Mouse (Mus musculus) left cerebral cortex, postnatal 36 days (tissue): ENCODE measurements around the gene Olfr460. TPM values are rescaled to one million over a fixed set of nuclear protein-coding genes. Genes with fewer than 3 reads are reported as not detected.
"Not testable (repeated sequence)": the region's sequence is repeated elsewhere in the genome, so short reads cannot be mapped to it uniquely, and the experiment has no call there.

Experiments
- DNase-seq, 2 experiments: peaks; one replicate each; pipeline ENCODE4 v3.0.0; 2021 to 2022; ENCODE audit warnings: low spot score in 2 of 2, mixed read lengths in 1 of 2
- intact Hi-C: fragments of 180-260 bp; cut with DNase I; formaldehyde crosslinking; loops from one replicate; pipeline ENCODE4 v1.15.1; 2025
- total RNA-seq, 2 experiments: library from RNA; stranded (reverse); gene quantifications; 2 replicates each; pipeline ENCODE4 v1.2.3; 2021

The Olfr460 gene
- not detected for total RNA-seq

DNA sequence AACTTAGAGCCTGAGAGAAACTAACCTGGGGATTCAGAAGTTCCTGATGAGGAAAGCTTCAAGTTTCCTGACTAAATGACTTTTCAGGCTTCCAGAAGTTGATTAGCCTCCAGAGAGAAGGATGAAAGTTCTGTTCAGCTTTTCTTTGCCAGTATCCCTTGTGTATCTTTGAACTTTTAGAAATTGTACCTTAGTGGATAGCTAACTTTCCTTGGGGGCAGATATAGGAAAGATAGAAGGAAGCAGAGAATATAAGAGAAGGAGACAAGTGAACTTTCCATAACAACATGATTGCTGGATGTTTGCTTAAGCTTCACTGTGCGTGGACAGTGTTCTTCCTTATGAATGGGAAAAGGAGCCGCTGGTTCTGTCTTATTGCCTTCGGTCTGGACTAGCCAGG is at the start of gene Olfr460:
Gene Olfr460, plus strand, starts transcription at position 301 of the 400 bp plus-strand sequence.
- no peak for DNase-seq
- intact Hi-C loops = no loop called here

DNA sequence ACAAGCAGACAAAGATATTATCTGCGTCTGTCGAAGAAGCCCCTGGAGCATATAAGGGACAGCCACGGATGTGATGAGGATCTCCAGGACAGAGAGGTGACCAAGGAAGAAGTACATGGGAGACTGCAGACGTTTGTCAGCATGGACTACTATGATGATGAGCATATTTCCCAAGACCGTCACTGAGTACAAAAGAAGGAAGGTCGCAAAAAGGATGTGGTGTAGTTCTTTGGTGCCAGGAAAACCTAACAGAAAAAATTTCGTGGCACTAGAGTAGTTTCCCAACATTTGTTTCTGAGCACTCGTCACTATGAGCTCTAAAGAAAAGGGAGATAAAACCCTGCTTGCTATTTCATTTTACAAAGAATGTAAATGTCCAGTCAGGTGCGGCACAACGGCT is 24.6 kb upstream of the Olfr460 start:
- intact Hi-C loops = no loop called here
- no peak for DNase-seq

DNA sequence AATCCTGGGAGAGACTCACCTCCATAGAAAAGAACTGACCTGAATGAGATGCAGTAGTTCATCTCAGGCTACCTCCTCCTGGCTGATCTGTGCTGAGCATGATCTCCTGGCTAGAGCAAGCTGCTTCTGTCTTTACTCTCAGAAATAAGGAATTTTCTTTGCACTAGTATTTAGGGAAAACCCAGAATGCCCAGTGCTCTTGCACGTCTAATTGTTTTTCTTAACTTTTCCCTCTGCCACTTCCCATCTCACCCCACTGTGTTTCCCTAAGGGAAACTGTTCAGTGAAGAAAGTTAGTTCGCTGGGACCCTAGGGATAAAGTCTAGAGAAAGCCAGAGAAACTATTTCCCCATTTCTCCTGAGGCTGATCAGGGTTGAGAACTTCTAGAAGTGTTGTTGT is 14.3 kb upstream of the Olfr460 start, which contains the start of gene Olfr461:
Gene Olfr461, minus strand, starts transcription at position 101 of the 400 bp plus-strand sequence.
- intact Hi-C loops = no loop called here
- DNase-seq = no peak

DNA sequence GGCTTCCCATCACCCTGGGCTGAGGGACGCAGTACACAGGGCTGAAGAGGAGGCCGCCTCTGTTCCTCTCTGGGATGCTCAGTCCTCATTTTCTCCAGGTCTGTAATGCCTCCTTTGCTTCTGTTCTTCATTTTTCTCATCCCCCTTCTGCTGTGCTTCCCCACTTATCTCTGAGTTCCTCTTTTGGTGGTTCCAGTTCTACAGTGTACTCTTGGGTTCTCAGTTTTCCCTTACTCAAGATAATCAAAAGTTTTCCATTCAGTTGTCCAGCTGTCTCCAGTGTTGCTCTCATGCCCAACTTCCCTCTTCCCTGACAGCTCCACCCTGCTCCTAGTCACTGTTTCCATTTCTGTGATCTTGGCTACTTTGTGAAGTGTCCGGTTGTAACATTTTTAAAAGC is 4.3 kb downstream of the Olfr460 start:
- intact Hi-C loops = no loop called here
- no peak for DNase-seq

DNA sequence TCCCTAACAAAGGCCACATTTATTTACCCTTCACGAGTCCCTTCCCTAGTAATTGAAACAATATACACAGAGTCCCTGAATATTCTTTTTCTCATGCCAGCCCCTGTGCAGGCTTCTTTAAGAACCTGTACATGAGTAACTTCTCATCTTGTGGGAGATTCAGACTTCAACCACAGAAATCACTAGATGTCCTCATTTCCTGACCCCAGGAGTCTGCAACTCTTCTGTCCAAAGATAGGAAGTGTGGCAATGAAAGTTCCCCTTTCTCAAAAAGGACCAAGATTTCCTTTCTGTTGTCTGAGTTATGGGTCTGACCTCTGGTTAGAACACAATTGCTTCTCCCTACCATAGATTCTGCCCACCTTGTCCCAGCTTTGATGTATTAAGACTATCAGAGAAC is 7.0 kb downstream of the Olfr460 start:
- intact Hi-C loops = no loop called here
- DNase-seq = no peak

DNA sequence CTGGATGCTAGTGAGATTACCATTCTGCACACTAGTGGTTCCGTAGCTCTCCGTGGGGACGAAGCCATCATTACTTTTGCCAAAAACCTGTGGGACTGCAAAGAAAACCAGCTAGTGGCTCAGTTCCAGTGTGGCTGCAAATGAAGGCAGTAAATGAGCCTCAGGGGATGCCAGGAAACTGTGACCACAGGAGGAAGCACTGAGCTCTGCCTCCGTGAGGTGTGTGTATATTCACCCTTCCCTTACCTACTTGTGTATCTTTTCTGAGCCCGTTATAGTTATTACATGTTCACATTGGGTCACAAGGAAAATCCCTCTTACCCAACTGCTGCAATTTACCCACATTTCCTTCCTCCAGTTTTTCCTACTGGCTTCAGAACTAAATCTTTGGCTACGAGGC is 15.0 kb downstream of the Olfr460 start:
- intact Hi-C loops = loop anchor here (10.0 kb wide), 1 partner anchor 590 kb away; no protein-coding TSS in a partner anchor

DNA sequence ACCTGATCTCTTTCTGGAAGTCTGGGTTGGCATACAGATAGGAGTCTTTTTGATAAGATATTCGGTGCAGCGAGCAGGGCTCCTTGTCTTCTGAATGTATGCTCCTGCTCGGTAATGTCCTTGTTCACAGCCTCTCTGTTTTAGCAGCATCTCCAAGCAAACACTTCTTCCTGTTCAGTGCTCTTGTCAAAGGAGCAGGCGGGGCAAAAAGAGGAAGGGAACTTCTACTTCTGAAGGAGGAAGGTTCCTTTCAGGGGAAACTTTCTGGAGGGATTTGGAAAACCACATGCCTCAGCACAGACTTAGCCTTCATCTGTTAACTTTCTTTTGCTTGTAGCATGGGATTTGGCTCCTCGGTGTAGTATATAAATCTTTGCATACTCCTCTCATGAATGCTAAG is 16.4 kb downstream of the Olfr460 start, which contains the start of gene Clec5a:
Gene Clec5a, minus strand, starts transcription at position 177 of the 400 bp plus-strand sequence.
- DNase-seq = no peak
- intact Hi-C loops = loop anchor here (10.0 kb wide), 1 partner anchor 589 kb away; no protein-coding TSS in a partner anchor

More for the DNA sequence above, 15.0 kb downstream of the Olfr460 start:
- DNase-seq = no peak

DNA sequence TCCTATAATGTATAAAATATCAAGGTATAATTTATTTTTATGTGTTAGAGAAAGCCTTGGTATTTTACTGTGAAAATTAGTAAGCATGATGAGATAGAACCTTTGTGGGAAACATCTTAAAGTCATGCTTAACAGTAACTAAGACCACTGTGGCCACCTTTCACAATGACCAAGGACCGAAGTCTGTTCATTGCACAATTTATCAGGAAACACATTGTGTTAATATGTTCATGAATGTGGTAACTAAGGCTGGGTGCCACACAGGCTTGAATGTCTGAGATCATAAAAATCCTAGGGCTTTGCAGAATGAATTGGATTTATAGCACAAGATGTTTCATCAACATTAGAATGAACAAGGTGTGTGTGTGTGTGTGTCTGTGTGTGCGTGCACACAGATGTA is 19.1 kb downstream of the Olfr460 start:
- intact Hi-C loops = loop anchor here (10.0 kb wide), 1 partner anchor 586 kb away; no protein-coding TSS in a partner anchor
- DNase-seq = no peak

DNA sequence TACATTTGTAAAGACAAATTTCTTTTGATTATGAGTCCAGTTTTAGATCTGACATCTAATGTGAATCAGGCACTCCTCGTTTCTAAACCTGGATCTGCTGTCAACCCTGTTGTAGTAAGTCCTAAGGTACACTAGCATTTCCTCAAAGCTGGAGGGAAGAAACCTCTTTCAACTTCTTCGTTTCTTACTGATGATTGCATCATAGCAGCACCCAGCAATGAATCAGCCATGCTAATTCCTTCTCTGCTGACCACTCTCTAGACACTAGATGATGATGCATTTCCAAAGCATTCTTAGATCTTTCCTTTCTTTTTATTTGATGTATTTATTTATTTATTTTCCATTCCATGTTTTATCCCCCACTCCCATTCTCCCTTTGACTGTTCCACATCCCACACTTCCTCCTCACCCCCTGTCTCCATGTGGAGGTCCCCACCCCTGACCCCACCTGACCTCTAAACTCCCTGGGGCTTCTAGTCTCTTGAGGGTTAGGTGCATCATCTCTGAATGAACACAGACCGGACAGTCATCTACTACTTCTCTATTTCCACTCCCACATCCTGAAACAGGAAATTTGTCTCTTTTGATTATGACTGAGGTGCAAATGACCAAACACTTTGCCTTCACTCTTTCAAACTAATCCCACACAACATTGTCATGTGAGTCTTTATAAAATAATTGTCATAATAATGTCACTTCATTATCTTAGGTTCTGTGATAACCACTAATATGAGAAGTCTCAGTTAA is 25.7 kb downstream of the Olfr460 start:
- intact Hi-C loops = no loop called here
- DNase-seq = no peak

DNA sequence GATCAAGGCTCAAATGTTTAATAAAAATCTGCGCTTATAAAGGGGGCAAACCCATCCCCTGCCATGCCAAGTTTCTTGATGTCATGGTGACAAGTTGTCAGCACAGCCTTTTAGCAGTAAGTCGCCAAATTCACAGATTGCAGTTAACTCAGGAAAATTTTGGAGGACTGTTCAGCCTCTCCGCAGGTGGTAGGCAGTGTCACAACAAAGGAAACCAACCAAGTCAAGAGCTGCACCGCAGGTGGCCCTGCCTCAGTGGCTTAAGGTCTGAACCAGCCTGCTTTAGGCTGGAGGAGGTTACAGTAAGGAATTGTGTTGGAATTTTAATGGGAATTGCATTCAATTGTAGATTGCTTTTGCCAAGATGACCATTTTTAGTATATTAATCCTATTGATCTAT is 29.3 kb downstream of the Olfr460 start:
- intact Hi-C loops, DNase-seq: not testable (repeated sequence)

DNA sequence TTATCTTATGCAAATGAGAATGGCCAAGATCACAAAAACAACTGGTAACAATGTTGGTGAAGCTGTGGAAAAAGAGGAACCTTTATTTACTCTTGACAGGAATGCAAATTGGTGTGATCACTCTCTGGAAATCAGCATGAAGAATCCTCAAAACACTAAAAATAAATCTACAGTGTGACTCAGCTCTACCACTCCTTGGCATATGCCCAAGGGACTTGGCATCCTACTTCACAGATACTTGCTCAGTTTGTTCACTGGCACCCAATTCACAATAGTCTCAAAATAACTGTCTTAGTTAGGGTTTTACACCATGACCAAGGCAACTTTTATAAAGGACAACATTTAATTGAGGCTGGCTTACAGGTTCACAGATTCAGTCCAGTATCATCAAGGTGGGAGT is 38.1 kb downstream of the Olfr460 start:
- intact Hi-C loops = no loop called here
- peak; percentile 65 for DNase-seq

DNA sequence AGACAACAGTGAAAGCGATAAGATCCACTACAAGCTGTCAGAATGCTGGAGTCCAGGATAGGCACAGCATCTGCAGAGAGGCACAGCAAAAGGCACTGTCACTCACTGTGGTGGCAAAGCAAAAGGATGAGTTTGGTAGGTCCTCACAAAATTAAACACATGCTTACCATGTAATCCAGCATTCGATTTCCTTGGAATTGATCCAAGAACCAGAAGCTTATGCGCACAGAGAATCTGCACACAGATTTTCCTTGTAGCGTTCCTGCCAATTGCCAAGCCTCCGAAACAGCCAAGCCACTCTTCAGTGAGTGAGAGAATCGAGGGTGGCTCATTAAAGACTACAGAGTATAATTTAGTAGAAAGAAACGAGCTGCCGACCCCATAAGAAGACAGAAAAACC is 41.0 kb downstream of the Olfr460 start:
- intact Hi-C loops = no loop called here
- DNase-seq = no peak

DNA sequence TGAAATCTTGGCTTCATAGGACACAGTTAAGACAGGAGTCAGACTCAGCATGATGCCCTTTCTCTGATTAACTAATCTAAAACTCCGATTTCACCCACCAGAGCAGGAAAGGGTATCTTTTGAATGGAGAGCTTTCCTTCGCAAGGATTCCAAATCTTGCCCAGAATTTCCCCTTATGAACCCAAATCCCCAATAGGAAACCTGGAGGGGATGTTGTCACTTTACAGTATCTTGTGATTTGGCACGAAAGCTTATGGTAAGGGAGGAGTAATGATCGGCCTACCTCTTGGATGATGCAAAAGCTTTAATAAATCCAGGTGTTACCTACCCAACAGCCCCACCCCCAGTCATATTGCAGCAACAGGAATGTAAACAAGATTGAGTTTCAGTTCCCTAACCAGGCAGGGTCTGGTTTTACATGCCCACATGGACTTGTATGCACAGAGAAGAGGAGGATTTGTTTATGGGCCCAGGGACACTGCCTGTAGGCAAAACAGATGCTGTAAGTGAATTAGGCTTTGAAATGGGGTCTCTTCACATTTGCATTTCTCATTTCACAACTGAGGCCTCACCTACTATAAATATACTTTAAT is 44.1 kb downstream of the Olfr460 start, which contains the start of gene Tas2r138:
Gene Tas2r138, minus strand, starts transcription at position 51 of the 593 bp plus-strand sequence.
- no peak for DNase-seq
- intact Hi-C loops = no loop called here

DNA sequence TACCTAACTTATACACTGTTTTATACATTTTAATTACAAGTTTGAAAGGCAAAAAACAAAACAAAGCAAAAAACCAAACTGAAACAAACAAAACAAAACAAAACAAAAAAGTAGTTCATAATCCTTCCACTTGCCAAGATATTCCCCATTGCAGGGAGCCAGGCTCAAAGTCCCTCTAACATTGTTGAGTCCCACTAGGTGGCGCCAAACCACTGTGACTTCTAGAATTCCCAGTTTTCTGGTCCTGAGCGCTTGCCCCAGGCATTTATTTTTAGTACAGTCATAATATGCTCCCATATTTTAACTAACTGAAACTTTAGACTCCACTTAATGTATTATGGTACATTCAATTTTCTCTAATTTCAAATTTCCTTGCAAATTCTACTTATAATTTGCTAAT is 48.7 kb downstream of the Olfr460 start:
- intact Hi-C loops = loop anchor here (1.0 to 2.0 kb wide), 2 partner anchors 71 to 135 kb away; no protein-coding TSS in a partner anchor
- peak in 1 of 2 experiments; percentile 38 for DNase-seq

Other genes starting within 250 kb of the Olfr460 start
- 10 to 100 TPM; 41.4 to 44.8 TPM for gene Agk, start 244.3 kb upstream of the Olfr460 start, total RNA-seq
- gene E330009J07Rik, start 133.4 kb upstream of the Olfr460 start, total RNA-seq = 10 to 100 TPM; 53.2 to 58.2 TPM
- gene Wee2, start 130.4 kb upstream of the Olfr460 start, total RNA-seq = under 1 TPM in 1 of 2 experiments, not detected in 1; 0.18 TPM
- 10 to 100 TPM; 25.9 to 36.0 TPM for gene Ssbp1, start 98.1 kb upstream of the Olfr460 start, total RNA-seq
- under 1 TPM; 0.39 TPM for gene Tas2r137, start 78.3 kb upstream of the Olfr460 start, total RNA-seq
- not detected for gene Tas2r108, start 76.0 kb upstream of the Olfr460 start, total RNA-seq
- gene Prss37, start 50.0 kb upstream of the Olfr460 start, total RNA-seq = not detected
- not detected for gene Olfr461, start 14.4 kb upstream of the Olfr460 start, total RNA-seq
- gene Clec5a, start 16.3 kb downstream of the Olfr460 start, total RNA-seq = under 1 TPM; 0.47 to 0.84 TPM
- not detected for gene Tas2r138, start 43.8 kb downstream of the Olfr460 start, total RNA-seq
- not detected for gene Mgam, start 59.3 kb downstream of the Olfr460 start, total RNA-seq